Mouse (Mus musculus): Measurements from ENCODE around the gene Pdha2.

DNA sequence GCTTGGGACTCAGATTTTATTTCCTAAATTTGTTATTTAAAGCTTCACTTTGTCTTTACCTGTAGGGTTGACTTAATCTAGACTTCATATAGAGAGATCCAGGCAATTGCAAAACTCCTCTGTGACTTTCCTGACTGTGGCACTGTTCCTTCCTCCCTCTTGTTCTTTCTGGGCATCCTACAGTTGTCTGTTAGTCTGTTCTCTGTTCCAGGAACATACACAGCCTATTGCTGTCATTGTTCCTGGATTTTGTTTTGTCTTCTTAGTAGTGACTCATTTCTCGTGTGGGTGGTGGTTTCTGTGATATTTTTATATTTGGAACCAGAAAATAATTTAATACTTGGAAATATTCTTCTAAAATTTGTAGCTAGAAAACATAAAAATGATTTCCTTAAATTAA lies 10.2 kb upstream of the Pdha2 start:
- no peak for TF ChIP-seq CTCF (IDR thresholded peaks at IDR 0.05; ENCODE audit: low read depth)
- TF ChIP-seq EP300 (IDR thresholded peaks at IDR 0.05; ENCODE audit: low read depth): no peak

Measured in heart, postnatal 0 days (tissue).